Mouse (Mus musculus) intestine, postnatal 0 days (tissue): Measurements from ENCODE around the gene Cabin1. TPM values are rescaled to one million over a fixed set of nuclear protein-coding genes. Genes with fewer than 3 reads are reported as not detected.
A peak's percentile ranks its signal among the peaks of the same experiment; 100 is the strongest.

Source experiments
- ATAC-seq: fragments of 200-750 bp; cut with Nextera tagmentation; 2 replicates; pipeline ENCODE4 v1.8.0; 2017; ENCODE audit warnings: mild to moderate bottlenecking, moderate TSS enrichment, moderate library complexity
- H3K27ac ChIP-seq: fragments of 300-500 bp; sonication (generic); 2 replicates; pipeline ENCODE4 v1.5.1; 2014; ENCODE audit warnings: mild to moderate bottlenecking, low read depth, low read length, moderate library complexity
- H3K27me3 ChIP-seq: fragments of 300-500 bp; sonication (generic); replicated peaks from 2 replicates; pipeline ENCODE4 v1.6.1; 2014; ENCODE audit warnings: low read length, mixed read lengths; ENCODE audit not compliant: control insufficient read depth, insufficient read depth
- H3K36me3 ChIP-seq: fragments of 300-500 bp; sonication (generic); 2 replicates; pipeline ENCODE4 v1.6.1; 2014; ENCODE audit warnings: mild to moderate bottlenecking, moderate library complexity; ENCODE audit not compliant: control insufficient read depth, insufficient read depth
- H3K4me1 ChIP-seq: fragments of 300-500 bp; sonication (generic); replicated peaks from 2 replicates; pipeline ENCODE4 v1.6.1; 2014; ENCODE audit warnings: antibody characterized with exemption, low read length, mixed read lengths; ENCODE audit not compliant: control insufficient read depth, insufficient read depth
- H3K4me2 ChIP-seq: fragments of 300-500 bp; sonication (generic); replicated peaks from 2 replicates; pipeline ENCODE4 v1.6.1; 2014; ENCODE audit warnings: low read depth, mild to moderate bottlenecking, moderate library complexity
- H3K4me3 ChIP-seq: fragments of 300-500 bp; sonication (generic); 2 replicates; pipeline ENCODE4 v1.5.1; 2014; ENCODE audit warnings: low read depth, low read length
- H3K9ac ChIP-seq: fragments of 300-500 bp; sonication (generic); 2 replicates; pipeline ENCODE4 v1.6.1; 2014; ENCODE audit warnings: mild to moderate bottlenecking, low read depth, low read length
- H3K9me3 ChIP-seq: fragments of 300-500 bp; sonication (generic); 2 replicates; pipeline ENCODE4 v1.6.1; 2016; ENCODE audit warnings: mixed run types; ENCODE audit not compliant: control insufficient read depth
- CTCF ChIP-seq: sonication (generic); IDR thresholded peaks from 2 replicates; pipeline ENCODE4 v1.5.1; 2016; ENCODE audit warnings: low read depth, mild to moderate bottlenecking, control low read depth, antibody characterized with exemption, moderate library complexity
- WGBS: fragments of 180-500 bp; shearing (Covaris S2); extraction: QIAGEN DNeasy Blood & Tissue Kit; methylation state at CpG from one replicate; pipeline ENCODE4 v1.1.7; 2014; 5-methylcytosine and 5-hydroxymethylcytosine counted together
- polyA plus RNA-seq: library from polyadenylated mRNA; unstranded; fragments of >200 nt; fragmentation: Nextera tagmentation; extraction: Ambion mirVana; gene quantifications from 2 replicates; pipeline ENCODE4 v1.2.1, GENCODE M21; 2015

Gene Cabin1
- polyA plus RNA-seq, 1 experiment from 2014 or later = 14.1 TPM

DNA sequence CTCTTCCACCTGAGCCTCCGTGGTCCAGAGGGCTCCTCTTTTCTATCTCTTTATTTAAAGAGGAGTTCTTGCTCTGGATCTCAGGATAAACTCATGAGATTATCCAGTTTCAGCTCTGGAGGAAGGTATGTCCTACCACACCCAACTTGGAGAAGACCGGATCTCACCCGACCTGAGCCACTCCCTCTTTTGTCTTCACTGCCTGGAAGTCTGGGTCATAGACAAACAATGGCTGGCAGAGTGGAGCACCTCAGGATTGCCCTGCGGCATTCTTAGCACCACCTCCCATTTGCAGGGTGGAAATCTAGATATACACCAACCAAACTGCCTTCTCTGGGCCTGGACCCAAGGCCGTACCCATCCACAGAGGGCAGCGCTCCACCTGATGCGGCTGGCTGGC is 115.1 kb downstream of the Cabin1 start:
- H3K4me1 ChIP-seq = no peaks in the 10 kb centered on the region
- H3K4me2 ChIP-seq = no peak overlapping the region
- ATAC-seq = no peak
- peaks cover 56% of the 10 kb centered on the region for H3K36me3 ChIP-seq
- H3K9ac ChIP-seq = no peak overlapping the region
- H3K27ac ChIP-seq = no peak overlapping the region
- H3K27me3 ChIP-seq = no peaks in the 10 kb centered on the region
- TF ChIP-seq CTCF = no peak
- H3K9me3 ChIP-seq = no peaks in the 10 kb centered on the region
- WGBS = 66% methylated on average over 7 of the region's 7 CpGs
- H3K4me3 ChIP-seq = no peak overlapping the region

DNA sequence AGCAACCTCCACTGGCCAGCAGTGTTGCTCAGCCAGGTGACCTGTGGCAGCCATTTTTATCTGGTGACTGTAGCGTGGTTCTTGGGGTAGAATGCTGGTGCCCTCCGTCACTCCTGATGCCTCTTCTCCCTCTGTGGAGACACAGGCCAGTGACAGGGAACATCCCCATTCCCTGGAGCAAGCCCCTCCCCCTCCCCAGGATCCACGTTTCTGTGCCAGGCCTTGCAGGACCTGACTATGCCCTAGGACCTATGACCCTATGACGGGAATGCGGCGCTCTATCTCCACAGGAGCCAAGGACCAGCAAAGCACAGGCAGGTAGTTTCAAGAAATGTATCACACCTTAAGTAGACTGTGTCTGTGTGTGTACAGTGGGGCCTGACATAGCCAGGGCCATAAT is 116.0 kb downstream of the Cabin1 start:
- Histone ChIP-seq H3K4me3 (no peak overlapping the region), H3K9ac (no peak overlapping the region), H3K27me3 (no peaks in the 10 kb centered on the region), H3K9me3 (no peaks in the 10 kb centered on the region), H3K4me1 (no peaks in the 10 kb centered on the region), H3K4me2 (no peak overlapping the region), H3K27ac (peak overlapping the region; percentile 66; the same call in 1 of the 2 replicates), H3K36me3 (peaks cover 50% of the 10 kb centered on the region)
- 87% methylated on average over 6 of the region's 6 CpGs for WGBS
- ATAC-seq = no peak
- no peak for TF ChIP-seq CTCF

DNA sequence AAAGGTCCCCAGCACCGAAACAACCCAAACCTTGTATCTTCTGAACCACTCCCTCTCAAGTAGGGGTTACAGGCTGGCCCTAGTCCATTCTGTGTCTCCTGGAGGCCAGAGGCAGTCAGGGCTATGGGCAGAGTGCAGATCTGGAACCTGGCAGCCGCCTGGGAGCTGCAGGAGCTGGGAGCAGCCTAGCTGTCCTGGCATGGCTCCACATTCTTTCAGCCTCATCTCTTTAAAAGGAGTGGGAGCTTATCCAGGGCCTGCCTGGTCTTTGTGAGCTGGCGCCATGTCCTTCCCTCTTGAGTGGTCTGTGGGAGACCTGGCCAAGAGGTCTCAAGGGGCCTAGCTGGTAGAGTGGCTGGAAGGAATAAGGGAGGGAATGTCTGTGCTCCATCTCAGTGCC is 116.8 kb downstream of the Cabin1 start:
- no peak for TF ChIP-seq CTCF
- no peaks in the 10 kb centered on the region for H3K9me3 ChIP-seq
- 82% methylated on average over 3 of the region's 3 CpGs for WGBS
- H3K9ac ChIP-seq = no peak overlapping the region
- H3K4me3 ChIP-seq = no peak overlapping the region
- H3K36me3 ChIP-seq = peaks cover 44% of the 10 kb centered on the region
- ATAC-seq = no peak
- no peaks in the 10 kb centered on the region for H3K27me3 ChIP-seq
- peak overlapping the region; percentile 66 for H3K27ac ChIP-seq
- H3K4me1 ChIP-seq = no peaks in the 10 kb centered on the region
- H3K4me2 ChIP-seq = no peak overlapping the region

GRCm38 (mm10) chr10:75646406-75646805 is 117.7 kb downstream of the Cabin1 start:
- WGBS = 88% methylated on average over 6 of the region's 6 CpGs
- H3K4me3 ChIP-seq = no peak overlapping the region

DNA sequence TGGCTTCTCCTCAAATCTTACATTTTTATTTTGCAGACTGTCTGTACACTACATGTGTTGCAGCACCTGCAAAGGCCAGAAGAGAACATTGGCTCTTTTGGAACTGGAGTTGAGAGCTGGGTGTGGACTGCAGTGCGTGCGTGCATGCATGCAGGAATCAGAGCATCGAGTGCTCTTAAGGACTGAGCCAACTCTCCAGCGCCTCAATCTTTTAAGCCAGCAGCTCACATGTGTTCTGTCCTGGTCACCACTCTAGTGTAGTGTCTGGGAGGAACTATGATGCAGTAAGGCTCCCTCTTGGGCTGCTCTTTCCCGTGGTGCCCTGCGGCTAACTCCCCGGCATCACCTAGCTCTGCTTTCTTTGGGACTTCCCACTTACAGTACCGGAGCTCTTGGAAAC is 118.5 kb downstream of the Cabin1 start:
- Histone ChIP-seq H3K4me3 (no peak overlapping the region), H3K9ac (no peak overlapping the region), H3K9me3 (no peaks in the 10 kb centered on the region), H3K27me3 (no peaks in the 10 kb centered on the region), H3K36me3 (peaks cover 26% of the 10 kb centered on the region), H3K4me2 (no peak overlapping the region), H3K4me1 (no peaks in the 10 kb centered on the region), H3K27ac (no peak overlapping the region)
- TF ChIP-seq CTCF = no peak
- WGBS = 92% methylated on average over 8 of the region's 8 CpGs
- ATAC-seq = no peak

More at GRCm38 (mm10) chr10:75646406-75646805, 117.7 kb downstream of the Cabin1 start:
- no peak for ATAC-seq
- H3K27me3 ChIP-seq = no peaks in the 10 kb centered on the region
- no peak overlapping the region for H3K9ac ChIP-seq
- H3K4me1 ChIP-seq = no peaks in the 10 kb centered on the region
- H3K4me2 ChIP-seq = no peak overlapping the region
- no peak overlapping the region for H3K27ac ChIP-seq
- H3K9me3 ChIP-seq = no peaks in the 10 kb centered on the region
- no peak for TF ChIP-seq CTCF
- H3K36me3 ChIP-seq = peaks cover 34% of the 10 kb centered on the region

GRCm38 (mm10) chr10:75643741-75644343 is 120.3 kb downstream of the Cabin1 start, which contains the start of gene Susd2:
Gene Susd2 (minus strand): TSS chr10:75644008.
- Histone ChIP-seq H3K4me2 (peak within 1 kb of the TSS; percentile 40), H3K36me3 (peaks cover 13% of the 10 kb centered on the region), H3K9ac (peak within 1 kb of the TSS; percentile 31; the same call in 1 of the 2 replicates), H3K4me1 (no peaks in the 10 kb centered on the region), H3K27ac (peak within 1 kb of the TSS; percentile 77), H3K9me3 (no peaks in the 10 kb centered on the region), H3K27me3 (no peaks in the 10 kb centered on the region), H3K4me3 (peak within 1 kb of the TSS; percentile 9; the same call in 1 of the 2 replicates)
- ATAC-seq = peak; percentile 88
- TF ChIP-seq CTCF = no peak
- WGBS = 2% methylated on average over 11 of the region's 11 CpGs
